In the genomic region with DNA sequence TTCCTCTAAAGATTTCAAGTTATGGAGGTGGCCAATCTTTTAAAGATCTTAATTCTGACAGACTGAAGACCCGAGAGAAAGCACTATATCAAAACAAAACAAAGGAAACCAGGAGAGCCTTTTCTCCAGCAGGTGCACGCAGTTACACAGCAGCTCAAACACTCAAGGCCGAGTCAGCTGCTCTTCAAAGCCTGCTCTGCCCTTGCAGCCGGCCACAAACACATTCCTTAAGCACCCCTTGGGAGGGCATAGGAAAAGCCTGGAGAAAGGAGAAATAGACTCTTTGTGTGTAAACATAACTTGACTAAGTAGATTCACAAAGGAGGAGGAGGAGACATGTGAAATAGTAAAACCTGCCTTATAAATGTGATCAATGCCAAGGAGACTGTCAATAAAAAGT, we compare ENCODE assay signal across 17 mouse cellular contexts.
DNase-seq lines count a peak whose midpoint lies in the region; ATAC-seq lines count a peak whose summit lies in the region.
"Had no signal": no experiment of that assay in that cellular context is flagged by ENCODE, and none has a peak within 500 bp of the region (broad histone marks: within the 10 kb centered on the region; RNA-seq: fewer than 3 reads in every experiment).

No protein-coding gene starts in this region.

- no peak overlapping the region; the same call in 1 of the 2 replicates for H3K27ac ChIP-seq in heart, embryonic 13.5 days (replicated peaks)
- H3K27ac ChIP-seq in midbrain, embryonic 12.5 days (replicated peaks), result peak overlapping the region; percentile 39; the same call in 1 of the 2 replicates
- H3K27ac ChIP-seq in midbrain, embryonic 16.5 days (ENCODE audit: low read length), result no peak overlapping the region
- H3K27ac ChIP-seq in liver, embryonic 11.5 days (ENCODE audit: low read depth, low read length), result no peak overlapping the region
- H3K27ac ChIP-seq: hindbrain, embryonic 12.5 days; liver, embryonic 14.5 days; stomach, embryonic 15.5 days had no signal

- WGBS in heart, embryonic 13.5 days, result 27% methylated on average over 4 of the region's 4 CpGs
- 22% methylated on average over 4 of the region's 4 CpGs for whole genome bisulfite sequencing in midbrain, embryonic 12.5 days
- 16% methylated on average over 4 of the region's 4 CpGs for WGBS in midbrain, embryonic 16.5 days
- WGBS in liver, embryonic 11.5 days, result 57% methylated on average over 4 of the region's 4 CpGs

- DNase-seq in adrenal gland, postnatal 14 days, result peak; percentile 50
- DNase-seq in adrenal gland, postnatal 25 days, result no peak
- no peak for DNase-seq in heart, adult 8-10 months (ENCODE audit: low spot score)
- DNase-seq in mesoderm, embryonic 11.5 days (ENCODE audit: low read depth, low spot score), result peak; percentile 39
- no peak for DNase-seq in liver, embryonic 11.5 days (ENCODE audit: low spot score)
- DNase-seq: cerebellum, adult 11 months; forebrain, postnatal 0 days; gastrocnemius, postnatal 36 days; kidney, adult 11 months; kidney, postnatal 25 days; thymus, postnatal 25 days had no signal

- H3K36me3 ChIP-seq in heart, embryonic 13.5 days, result 0 out of 2 replicates have a peak, but pooled peaks cover 2% of the 10 kb centered on the region
- no peaks in the 10 kb centered on the region for H3K36me3 ChIP-seq in midbrain, embryonic 12.5 days
- no peaks in the 10 kb centered on the region for H3K36me3 ChIP-seq in midbrain, embryonic 16.5 days (ENCODE audit: control insufficient read depth, insufficient read depth, low read length)
- H3K36me3 ChIP-seq in liver, embryonic 11.5 days (ENCODE audit: control insufficient read depth, insufficient read depth, low read length), result no peaks in the 10 kb centered on the region
- H3K36me3 ChIP-seq: hindbrain, embryonic 12.5 days; stomach, embryonic 15.5 days had no signal

- H3K4me2 ChIP-seq in heart, embryonic 13.5 days, result no peak overlapping the region
- H3K4me2 ChIP-seq in midbrain, embryonic 12.5 days (replicated peaks), result no peak overlapping the region
- no peak overlapping the region for H3K4me2 ChIP-seq in midbrain, embryonic 16.5 days (ENCODE audit: low read length)
- H3K4me2 ChIP-seq in liver, embryonic 11.5 days, result no peak overlapping the region
- H3K4me2 ChIP-seq: hindbrain, embryonic 12.5 days; stomach, embryonic 15.5 days had no signal

- H3K9me3 ChIP-seq in heart, embryonic 13.5 days, result no peaks in the 10 kb centered on the region
- H3K9me3 ChIP-seq in midbrain, embryonic 12.5 days, result no peaks in the 10 kb centered on the region
- no peaks in the 10 kb centered on the region for H3K9me3 ChIP-seq in midbrain, embryonic 16.5 days (replicated peaks; ENCODE audit: control insufficient read depth, low read length, poor library complexity, severe bottlenecking)
- no peaks in the 10 kb centered on the region for H3K9me3 ChIP-seq in liver, embryonic 11.5 days (ENCODE audit: control insufficient read depth, low read length)
- H3K9me3 ChIP-seq: hindbrain, embryonic 12.5 days; stomach, embryonic 15.5 days had no signal

- H3K4me3 ChIP-seq in heart, embryonic 13.5 days, result no peak overlapping the region
- no peak overlapping the region for H3K4me3 ChIP-seq in midbrain, embryonic 12.5 days
- H3K4me3 ChIP-seq in midbrain, embryonic 16.5 days (ENCODE audit: low read depth, low read length), result no peak overlapping the region
- no peak overlapping the region for H3K4me3 ChIP-seq in liver, embryonic 11.5 days (ENCODE audit: low read depth, low read length)
- H3K4me3 ChIP-seq: hindbrain, embryonic 12.5 days; stomach, embryonic 15.5 days had no signal

- H3K27me3 ChIP-seq in heart, embryonic 13.5 days (replicated peaks), result no peaks in the 10 kb centered on the region
- H3K27me3 ChIP-seq in midbrain, embryonic 12.5 days, result no peaks in the 10 kb centered on the region
- no peaks in the 10 kb centered on the region for H3K27me3 ChIP-seq in midbrain, embryonic 16.5 days (ENCODE audit: control insufficient read depth, insufficient read depth, low read depth, low read length)
- no peaks in the 10 kb centered on the region for H3K27me3 ChIP-seq in liver, embryonic 11.5 days (replicated peaks; ENCODE audit: control insufficient read depth, insufficient read depth, low read length)
- H3K27me3 ChIP-seq: hindbrain, embryonic 12.5 days; stomach, embryonic 15.5 days had no signal

- peaks cover 52% of the 10 kb centered on the region for H3K4me1 ChIP-seq in heart, embryonic 13.5 days
- H3K4me1 ChIP-seq in midbrain, embryonic 12.5 days, result peaks cover 26% of the 10 kb centered on the region
- peaks cover 9% of the 10 kb centered on the region; the same call in 1 of the 2 replicates for H3K4me1 ChIP-seq in midbrain, embryonic 16.5 days (ENCODE audit: control insufficient read depth, insufficient read depth, low read length)
- H3K4me1 ChIP-seq in liver, embryonic 11.5 days (replicated peaks; ENCODE audit: control insufficient read depth, insufficient read depth, low read length), result peaks cover 6% of the 10 kb centered on the region

- H3K9ac ChIP-seq in heart, embryonic 13.5 days, result peak overlapping the region; percentile 25; the same call in 1 of the 2 replicates
- no peak overlapping the region for H3K9ac ChIP-seq in midbrain, embryonic 12.5 days (replicated peaks)
- H3K9ac ChIP-seq in midbrain, embryonic 16.5 days (ENCODE audit: low read depth, low read length), result no peak overlapping the region
- no peak overlapping the region for H3K9ac ChIP-seq in liver, embryonic 11.5 days (ENCODE audit: low read depth, low read length)
- H3K9ac ChIP-seq: forebrain, postnatal 0 days; hindbrain, embryonic 12.5 days; liver, embryonic 14.5 days; stomach, embryonic 15.5 days had no signal

- ATAC-seq in heart, embryonic 13.5 days (ENCODE audit: extremely low read depth, insufficient number of reproducible peaks, low FRiP score, low TSS enrichment), result no peak
- no peak for ATAC-seq in midbrain, embryonic 12.5 days (ENCODE audit: low FRiP score, low read depth)
- ATAC-seq in midbrain, embryonic 16.5 days, result no peak
- no peak for ATAC-seq in liver, embryonic 11.5 days (replicated peaks; ENCODE audit: low FRiP score)
- ATAC-seq: forebrain, postnatal 0 days had no signal

Comparison
In these comparisons a context has a peak if more than half of its experiments do, and no peak if none do; other contexts are left out.
1. DNase-seq: peak in adrenal gland, postnatal 14 days (single experiment) and mesoderm, embryonic 11.5 days (single experiment); none in adrenal gland, postnatal 25 days (single experiment), heart, adult 8-10 months (single experiment) and liver, embryonic 11.5 days (single experiment).